Mouse (Mus musculus) embryonic facial prominence, embryonic 12.5 days (tissue): ENCODE results near the gene Rasgrp3. TPM values are rescaled to one million over a fixed set of nuclear protein-coding genes. Genes with fewer than 3 reads are reported as not detected.
"Not testable (repeated sequence)": the region's sequence is repeated elsewhere in the genome, so short reads cannot be mapped to it uniquely, and the experiment has no call there.

Experiments
- ATAC-seq: fragments of 200-750 bp; cut with Nextera tagmentation; 2 replicates; pipeline ENCODE4 v1.8.0; 2017; ENCODE audit not compliant: insufficient number of reproducible peaks, insufficient read depth, low FRiP score, low TSS enrichment
- H3K27ac ChIP-seq: fragments of 300-500 bp; sonication (generic); 2 replicates; pipeline ENCODE4 v1.5.1; 2016; ENCODE audit warnings: mild to moderate bottlenecking
- H3K27me3 ChIP-seq: fragments of 300-500 bp; sonication (generic); 2 replicates; pipeline ENCODE4 v1.6.1; 2016; ENCODE audit warnings: mild to moderate bottlenecking, moderate library complexity
- H3K36me3 ChIP-seq: fragments of 300-500 bp; sonication (generic); 2 replicates; pipeline ENCODE4 v1.6.1; 2016; ENCODE audit warnings: mild to moderate bottlenecking
- H3K4me1 ChIP-seq: fragments of 300-500 bp; sonication (generic); 2 replicates; pipeline ENCODE4 v1.6.1; 2016
- H3K4me2 ChIP-seq: fragments of 300-500 bp; sonication (generic); replicated peaks from 2 replicates; pipeline ENCODE4 v1.6.1; 2016; ENCODE audit warnings: mild to moderate bottlenecking, moderate library complexity
- H3K4me3 ChIP-seq: fragments of 300-500 bp; sonication (generic); 2 replicates; pipeline ENCODE4 v1.5.1; 2016; ENCODE audit warnings: mild to moderate bottlenecking
- H3K9ac ChIP-seq: fragments of 300-500 bp; sonication (generic); 2 replicates; pipeline ENCODE4 v1.6.1; 2016; ENCODE audit warnings: mild to moderate bottlenecking, moderate library complexity
- H3K9me3 ChIP-seq: fragments of 300-500 bp; sonication (generic); 2 replicates; pipeline ENCODE4 v1.6.1; 2016; ENCODE audit warnings: mild to moderate bottlenecking, moderate library complexity
- WGBS: fragments of 180-500 bp; shearing (Covaris S2); methylation state at CpG from one replicate; pipeline ENCODE4 v1.1.7; 2016; 5-methylcytosine and 5-hydroxymethylcytosine counted together
- polyA plus RNA-seq: library from polyadenylated mRNA; unstranded; fragments of >200 nt; fragmentation: Nextera tagmentation; extraction: Ambion mirVana; gene quantifications from 2 replicates; pipeline ENCODE4 v1.2.1, GENCODE M21; 2016

Rasgrp3 gene
- polyA plus RNA-seq, 1 experiment from 2014 or later: 9.7 TPM

GRCm38 (mm10) chr17:75463223-75463622, 27.5 kb downstream of the Rasgrp3 start:
- H3K27ac ChIP-seq, ATAC-seq, H3K4me2 ChIP-seq, H3K4me1 ChIP-seq, H3K9ac ChIP-seq, H3K9me3 ChIP-seq, H3K4me3 ChIP-seq, H3K27me3 ChIP-seq, H3K36me3 ChIP-seq: not testable (repeated sequence)
- 92% methylated on average over 1 of the region's 1 CpGs for WGBS

GRCm38 (mm10) chr17:75463645-75464044, 27.9 kb downstream of the Rasgrp3 start:
- WGBS: 76% methylated on average over 2 of the region's 2 CpGs

GRCm38 (mm10) chr17:75464331-75464982, 28.8 kb downstream of the Rasgrp3 start:
- Histone ChIP-seq H3K27ac (no peak overlapping the region), H3K4me2 (peak overlapping the region; percentile 41), H3K9ac (no peak overlapping the region), H3K4me1 (peaks cover 10% of the 10 kb centered on the region; the same call in 1 of the 2 replicates), H3K9me3 (no peaks in the 10 kb centered on the region), H3K4me3 (no peak overlapping the region), H3K27me3 (no peaks in the 10 kb centered on the region), H3K36me3 (no peaks in the 10 kb centered on the region)
- no peak for ATAC-seq
- 15% methylated on average over 9 of the region's 9 CpGs for WGBS

More at GRCm38 (mm10) chr17:75463645-75464044, 27.9 kb downstream of the Rasgrp3 start:
- Histone ChIP-seq H3K4me1 (peaks cover 10% of the 10 kb centered on the region; the same call in 1 of the 2 replicates), H3K36me3 (no peaks in the 10 kb centered on the region), H3K27ac (no peak overlapping the region), H3K9me3 (no peaks in the 10 kb centered on the region), H3K27me3 (no peaks in the 10 kb centered on the region), H3K4me2 (no peak overlapping the region), H3K4me3 (no peak overlapping the region), H3K9ac (no peak overlapping the region)
- ATAC-seq: no peak

- WGBS: 7% methylated on average over 15 of the region's 15 CpGs
- no peak overlapping the region for H3K27ac ChIP-seq
- H3K4me1 ChIP-seq: peaks cover 10% of the 10 kb centered on the region; the same call in 1 of the 2 replicates
- no peak overlapping the region for H3K9ac ChIP-seq
- no peaks in the 10 kb centered on the region for H3K27me3 ChIP-seq
- no peak overlapping the region for H3K4me3 ChIP-seq
- no peak for ATAC-seq
- H3K4me2 ChIP-seq: peak overlapping the region; percentile 41
- no peaks in the 10 kb centered on the region for H3K36me3 ChIP-seq
- H3K9me3 ChIP-seq: no peaks in the 10 kb centered on the region
Observed at GRCm38 (mm10) chr17:75464983-75465634, 29.4 kb downstream of the Rasgrp3 start.

GRCm38 (mm10) chr17:75465635-75465997, 29.9 kb downstream of the Rasgrp3 start:
- no peaks in the 10 kb centered on the region for H3K9me3 ChIP-seq
- H3K9ac ChIP-seq: no peak overlapping the region
- peak overlapping the region; percentile 41 for H3K4me2 ChIP-seq
- ATAC-seq: no peak
- no peak overlapping the region for H3K4me3 ChIP-seq
- H3K36me3 ChIP-seq: no peaks in the 10 kb centered on the region
- H3K27ac ChIP-seq: no peak overlapping the region
- peaks cover 10% of the 10 kb centered on the region; the same call in 1 of the 2 replicates for H3K4me1 ChIP-seq
- WGBS: 59% methylated on average over 14 of the region's 14 CpGs
- H3K27me3 ChIP-seq: no peaks in the 10 kb centered on the region

- no peak for ATAC-seq
- no peak overlapping the region for H3K4me3 ChIP-seq
- no peak overlapping the region for H3K27ac ChIP-seq
- H3K36me3 ChIP-seq: no peaks in the 10 kb centered on the region
- no peaks in the 10 kb centered on the region for H3K9me3 ChIP-seq
- H3K4me1 ChIP-seq: peaks cover 10% of the 10 kb centered on the region; the same call in 1 of the 2 replicates
- no peak overlapping the region for H3K9ac ChIP-seq
- H3K27me3 ChIP-seq: no peaks in the 10 kb centered on the region
- no peak overlapping the region for H3K4me2 ChIP-seq
- WGBS: 92% methylated on average over 4 of the region's 4 CpGs
Observed at GRCm38 (mm10) chr17:75466948-75467347, 31.3 kb downstream of the Rasgrp3 start.

GRCm38 (mm10) chr17:75467526-75467925, 31.8 kb downstream of the Rasgrp3 start:
- no peak overlapping the region for H3K27ac ChIP-seq
- no peaks in the 10 kb centered on the region for H3K27me3 ChIP-seq
- no peak overlapping the region for H3K4me3 ChIP-seq
- 88% methylated on average over 2 of the region's 2 CpGs for WGBS
- no peak overlapping the region for H3K9ac ChIP-seq
- no peak overlapping the region for H3K4me2 ChIP-seq
- no peaks in the 10 kb centered on the region for H3K9me3 ChIP-seq
- peaks cover 10% of the 10 kb centered on the region; the same call in 1 of the 2 replicates for H3K4me1 ChIP-seq
- no peak for ATAC-seq
- H3K36me3 ChIP-seq: no peaks in the 10 kb centered on the region

GRCm38 (mm10) chr17:75468479-75469114, 32.9 kb downstream of the Rasgrp3 start:
- WGBS: 92% methylated on average over 10 of the region's 10 CpGs

GRCm38 (mm10) chr17:75470325-75470724, 34.6 kb downstream of the Rasgrp3 start:
- Histone ChIP-seq H3K4me3 (no peak overlapping the region), H3K9ac (no peak overlapping the region), H3K27ac (no peak overlapping the region), H3K4me2 (no peak overlapping the region), H3K4me1 (peaks cover 1% of the 10 kb centered on the region; the same call in 1 of the 2 replicates), H3K27me3 (no peaks in the 10 kb centered on the region), H3K9me3 (no peaks in the 10 kb centered on the region), H3K36me3 (no peaks in the 10 kb centered on the region)
- WGBS: 62% methylated on average over 6 of the region's 6 CpGs
- ATAC-seq: no peak

More at GRCm38 (mm10) chr17:75468479-75469114, 32.9 kb downstream of the Rasgrp3 start:
- no peak for ATAC-seq
- H3K9me3 ChIP-seq: no peaks in the 10 kb centered on the region
- H3K9ac ChIP-seq: no peak overlapping the region
- no peak overlapping the region for H3K4me3 ChIP-seq
- no peak overlapping the region for H3K27ac ChIP-seq
- H3K4me1 ChIP-seq: peaks cover 10% of the 10 kb centered on the region; the same call in 1 of the 2 replicates
- H3K4me2 ChIP-seq: no peak overlapping the region
- no peaks in the 10 kb centered on the region for H3K36me3 ChIP-seq
- no peaks in the 10 kb centered on the region for H3K27me3 ChIP-seq

- Histone ChIP-seq H3K27me3 (no peaks in the 10 kb centered on the region), H3K4me2 (no peak overlapping the region), H3K27ac (no peak overlapping the region), H3K9ac (no peak overlapping the region), H3K4me1 (no peaks in the 10 kb centered on the region), H3K4me3 (no peak overlapping the region), H3K9me3 (no peaks in the 10 kb centered on the region), H3K36me3 (no peaks in the 10 kb centered on the region)
- 92% methylated on average over 7 of the region's 7 CpGs for WGBS
- no peak for ATAC-seq
Observed at GRCm38 (mm10) chr17:75470885-75471610, 35.4 kb downstream of the Rasgrp3 start.

- H3K4me3 ChIP-seq: no peak overlapping the region
- no peaks in the 10 kb centered on the region for H3K4me1 ChIP-seq
- H3K9ac ChIP-seq: no peak overlapping the region
- H3K4me2 ChIP-seq: no peak overlapping the region
- H3K9me3 ChIP-seq: no peaks in the 10 kb centered on the region
- no peak for ATAC-seq
- H3K36me3 ChIP-seq: no peaks in the 10 kb centered on the region
- no peak overlapping the region for H3K27ac ChIP-seq
- WGBS: 89% methylated on average over 6 of the region's 6 CpGs
- no peaks in the 10 kb centered on the region for H3K27me3 ChIP-seq
Observed at GRCm38 (mm10) chr17:75471644-75472253, 36.1 kb downstream of the Rasgrp3 start.
